Mouse (Mus musculus) c-Kit-negative CD71-positive TER-119-positive erythroid progenitor cells, embryonic 14.5 days (primary cell): ENCODE data around the gene Stat5a.

Source experiments
- DNase-seq: peaks from one replicate; pipeline ENCODE4 v3.0.0-alpha.2; 2013; ENCODE audit warnings: low read depth, low spot score

The Stat5a gene

GRCm38 (mm10) chr11:100858935-100859578 is at the start of gene Stat5a:
Gene Stat5a (plus strand): TSS chr11:100859351.
- DNase-seq: no peak

DNA sequence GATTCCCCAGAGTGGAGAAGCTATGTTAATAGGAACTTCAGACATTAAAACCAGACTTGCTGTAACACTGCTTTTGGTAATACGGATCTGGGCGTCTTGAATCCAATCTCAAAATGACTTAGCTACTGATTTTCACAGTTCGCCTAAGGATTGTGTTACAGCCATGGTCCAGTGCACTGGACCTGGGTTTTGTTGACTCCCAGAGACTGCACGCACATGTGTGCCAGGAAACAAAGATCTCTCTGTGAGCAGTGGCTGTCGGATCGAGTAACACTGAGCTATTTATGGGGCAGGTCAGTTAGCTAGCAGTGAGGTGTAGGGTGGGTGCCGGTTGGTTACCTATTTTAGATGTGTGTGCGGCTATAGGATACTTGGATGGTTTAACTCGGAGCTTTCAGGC is 48.6 kb upstream of the Stat5a start:
- DNase-seq: no peak

DNA sequence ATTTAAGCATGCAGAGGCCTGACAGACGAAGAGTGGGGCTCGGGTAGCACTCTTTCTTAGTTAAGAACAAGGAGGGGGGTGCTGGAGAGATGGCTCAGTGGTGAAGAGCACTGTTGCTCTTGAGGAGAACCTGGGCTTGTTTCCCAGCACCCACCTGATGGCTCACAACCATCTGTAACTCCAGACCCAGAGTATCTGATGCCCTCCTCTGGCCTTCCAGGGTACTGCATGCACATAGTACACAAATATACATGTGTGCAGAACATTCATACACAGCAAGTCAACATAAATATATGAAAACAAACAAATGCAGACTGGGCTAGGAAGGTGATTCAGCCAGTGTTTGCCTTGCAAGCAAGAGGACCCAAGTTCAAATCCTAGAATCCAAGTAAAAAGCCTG is 48.0 kb upstream of the Stat5a start:
- no peak for DNase-seq

DNA sequence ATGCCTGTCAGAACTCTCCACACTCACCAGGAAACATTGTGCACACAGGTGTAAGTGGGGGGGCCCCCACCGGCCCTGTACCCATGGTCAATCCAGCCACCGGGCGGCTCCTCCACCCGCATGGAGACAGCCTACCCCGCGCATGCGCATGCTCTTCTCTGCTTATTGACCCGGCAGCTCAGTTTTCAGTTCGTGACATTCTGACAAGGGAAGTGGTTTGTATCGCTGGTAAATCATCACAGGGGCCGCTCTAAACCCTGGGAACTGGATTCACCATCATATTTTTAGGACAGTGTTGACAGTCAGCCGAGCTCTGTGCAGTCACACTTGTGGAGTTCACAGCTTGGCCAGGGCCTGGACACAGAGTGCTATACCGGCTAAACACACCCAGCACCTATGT is 44.7 kb upstream of the Stat5a start:
- no peak for DNase-seq

- no peak for DNase-seq
Observed at GRCm38 (mm10) chr11:100816342-100816741, 42.8 kb upstream of the Stat5a start.

GRCm38 (mm10) chr11:100816801-100817200 is 42.4 kb upstream of the Stat5a start:
- DNase-seq: no peak

GRCm38 (mm10) chr11:100817311-100817710 is 41.8 kb upstream of the Stat5a start:
- DNase-seq: no peak

DNA sequence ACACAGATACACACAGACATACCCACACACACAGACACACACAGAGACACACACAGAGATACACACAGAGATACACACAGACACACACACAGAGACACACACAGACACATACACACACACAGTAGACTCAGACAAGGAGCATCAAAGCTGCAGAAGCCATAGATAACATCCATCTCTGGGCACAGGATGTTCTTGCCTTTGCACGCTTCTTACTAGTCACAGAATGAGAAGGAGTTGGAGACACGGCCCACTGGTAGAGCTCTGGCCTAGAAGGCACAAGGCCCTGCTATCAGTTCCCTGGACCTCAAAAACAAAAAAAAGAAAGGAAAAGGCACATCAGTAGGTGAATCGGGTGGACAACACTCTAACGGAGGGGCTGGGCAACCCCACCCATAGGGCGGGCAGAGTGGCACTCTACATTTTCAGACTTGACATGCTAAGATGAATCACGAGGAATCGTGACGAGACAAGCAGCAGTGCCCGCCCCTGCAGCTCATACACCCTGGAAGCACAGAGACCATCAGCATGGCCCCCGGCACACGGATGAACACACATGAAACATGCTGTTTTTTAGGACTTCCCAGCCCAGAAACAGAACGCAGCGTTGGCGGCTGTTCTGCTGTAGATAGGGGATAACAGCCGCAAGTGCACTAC is 40.7 kb upstream of the Stat5a start:
- DNase-seq: no peak

DNA sequence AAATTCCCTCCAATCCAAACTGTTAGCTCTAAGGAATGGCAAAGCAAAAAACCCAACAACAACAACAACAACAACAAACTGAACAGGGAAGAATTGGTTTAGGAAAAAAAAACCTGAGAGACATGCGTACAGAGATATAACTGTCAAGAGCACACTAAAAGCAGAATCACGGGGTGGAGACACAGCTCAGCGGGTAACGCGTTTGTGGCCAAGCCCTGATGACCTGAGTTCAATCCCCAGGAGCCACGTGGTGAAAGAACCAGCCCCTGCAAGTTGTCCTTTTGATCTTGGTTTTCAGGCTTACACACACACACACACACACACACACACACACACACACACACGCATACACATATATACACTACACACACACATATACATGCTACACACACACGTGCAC is 40.1 kb upstream of the Stat5a start:
- DNase-seq: no peak

GRCm38 (mm10) chr11:100819626-100820025 is 39.5 kb upstream of the Stat5a start:
- no peak for DNase-seq

GRCm38 (mm10) chr11:100820047-100820446 is 39.1 kb upstream of the Stat5a start:
- DNase-seq: no peak

DNA sequence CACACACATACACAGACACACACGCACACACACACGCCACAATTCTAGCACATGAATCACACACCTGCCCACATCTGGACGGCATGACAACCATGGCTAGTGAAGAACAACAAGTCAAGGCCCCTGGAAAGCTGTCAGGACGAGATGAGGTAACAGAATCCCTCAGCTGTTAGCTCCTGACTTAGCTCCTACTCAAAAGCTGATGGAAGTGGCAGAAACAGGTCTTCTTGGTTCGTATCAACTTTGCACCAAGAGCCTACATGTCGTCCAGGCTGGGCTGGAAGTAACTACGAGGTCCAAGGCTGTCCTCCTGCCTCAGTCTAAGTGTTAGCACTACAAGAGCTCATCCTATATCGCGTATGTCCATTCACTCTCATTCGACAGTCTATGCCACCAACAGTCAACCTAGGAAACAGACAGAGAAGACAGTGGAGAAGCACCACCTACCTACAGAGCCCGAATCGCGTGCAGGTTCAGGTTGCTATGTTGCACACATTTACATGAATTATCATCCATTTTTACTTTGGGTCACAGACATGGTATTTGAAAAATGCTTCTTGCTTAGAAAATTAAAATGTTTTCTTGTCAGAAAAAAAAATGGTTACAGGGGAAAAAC is 37.4 kb upstream of the Stat5a start:
- no peak for DNase-seq

DNA sequence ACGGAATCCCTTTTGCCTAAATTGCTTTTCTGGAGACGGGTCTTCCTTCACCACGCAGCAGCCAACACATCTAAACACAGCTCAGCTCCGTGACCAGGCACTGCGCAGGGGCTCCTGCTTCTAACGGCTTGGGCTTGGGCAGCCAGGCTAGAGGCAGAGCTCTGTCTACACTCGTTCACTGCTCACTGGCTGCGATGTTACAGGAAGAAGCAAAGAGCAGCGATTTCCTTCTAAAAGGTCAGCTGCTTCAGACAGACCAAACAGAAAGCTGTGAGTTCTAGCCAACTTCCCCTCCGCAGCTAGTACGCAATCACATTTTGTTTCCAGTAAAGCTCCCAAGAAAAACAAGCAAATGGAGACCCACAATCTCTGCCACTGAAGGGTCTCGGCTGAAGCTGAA is 36.8 kb upstream of the Stat5a start:
- no peak for DNase-seq

- no peak for DNase-seq
Observed at GRCm38 (mm10) chr11:100823543-100824313, 35.4 kb upstream of the Stat5a start.

GRCm38 (mm10) chr11:100824496-100824895 is 34.7 kb upstream of the Stat5a start:
- no peak for DNase-seq

GRCm38 (mm10) chr11:100825451-100825850 is 33.7 kb upstream of the Stat5a start:
- DNase-seq: no peak

DNA sequence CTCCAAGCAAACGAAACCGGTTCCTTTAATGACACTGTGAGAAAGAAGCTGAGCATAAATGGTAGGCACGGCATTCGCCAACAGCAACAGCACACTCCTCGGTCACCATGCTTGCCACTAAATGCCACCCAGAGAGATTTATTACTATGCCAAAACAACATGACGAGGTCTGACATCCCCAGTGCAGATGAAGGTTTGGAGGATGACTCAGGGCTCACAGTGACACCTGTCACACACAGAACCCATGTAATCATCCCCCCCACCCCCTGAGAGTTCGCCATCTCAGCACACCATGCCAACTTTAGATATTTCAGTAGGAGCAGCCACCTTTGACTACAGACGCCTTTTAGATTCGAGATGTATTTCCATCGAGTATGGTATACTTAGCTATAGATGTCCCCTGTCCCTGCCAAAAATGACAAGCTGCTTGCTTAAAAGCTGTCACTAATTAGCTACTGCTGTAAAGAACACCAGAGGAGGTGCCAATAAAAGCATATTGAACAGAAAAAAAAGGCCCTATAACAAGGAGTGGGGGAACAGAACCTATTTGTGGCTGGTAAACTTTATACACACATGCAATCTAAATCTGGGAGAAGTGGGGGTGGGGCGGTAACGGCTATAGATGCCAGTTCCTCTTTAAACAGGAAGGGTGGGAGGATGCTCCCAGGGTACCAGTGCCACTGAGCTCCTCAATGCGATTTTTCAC is 32.8 kb upstream of the Stat5a start:
- no peak for DNase-seq

- DNase-seq: no peak
Observed at GRCm38 (mm10) chr11:100828676-100829151, 30.4 kb upstream of the Stat5a start.

GRCm38 (mm10) chr11:100829691-100830090 is 29.5 kb upstream of the Stat5a start:
- DNase-seq: no peak

DNA sequence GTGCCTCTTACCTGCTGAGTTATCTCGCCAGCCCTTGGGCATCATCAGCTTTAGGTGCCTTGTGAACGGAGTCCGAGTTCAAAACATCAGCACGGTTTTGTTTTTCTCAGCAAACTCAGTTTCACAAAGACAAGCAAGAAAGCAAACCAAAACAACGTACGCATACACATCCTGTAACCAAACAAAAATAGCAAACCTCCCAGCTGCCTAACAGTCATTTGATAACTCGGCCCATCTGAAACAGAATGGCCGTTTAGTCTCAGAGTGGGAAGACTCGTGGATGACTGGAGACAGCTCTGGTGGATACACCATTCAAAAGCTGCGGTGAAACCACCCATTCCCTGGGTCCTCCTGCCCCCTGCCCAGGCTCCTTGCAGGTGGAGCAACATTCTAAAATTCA is 27.8 kb upstream of the Stat5a start:
- no peak for DNase-seq

- no peak for DNase-seq
Observed at GRCm38 (mm10) chr11:100833466-100833865, 25.7 kb upstream of the Stat5a start.
